Mouse (Mus musculus): ENCODE results near the gene Cntnap5c. TPM values are rescaled to one million over a fixed set of nuclear protein-coding genes. Genes with fewer than 3 reads are reported as not detected.

Cntnap5c gene
- polyA plus RNA-seq, 2 experiments: not detected

GRCm38 (mm10) chr17:57984230-57984629 lies 214.9 kb downstream of the Cntnap5c start:
- WGBS: 70% methylated on average over 3 of the region's 3 CpGs
- no peak for ATAC-seq (ENCODE audit: low FRiP score, low read depth)
- TF ChIP-seq POLR2A (IDR thresholded peaks at IDR 0.05; ENCODE audit: borderline replicate concordance, extremely low read depth, insufficient read depth, insufficient read length): no peak

GRCm38 (mm10) chr17:57988420-57988819 lies 219.1 kb downstream of the Cntnap5c start:
- 49% methylated on average over 2 of the region's 2 CpGs for WGBS
- no peak overlapping the region for H3K4me3 ChIP-seq (replicated peaks; ENCODE audit: low read length)
- no peak for TF ChIP-seq POLR2A (IDR thresholded peaks at IDR 0.05; ENCODE audit: borderline replicate concordance, extremely low read depth, insufficient read depth, insufficient read length)
- H3K4me2 ChIP-seq (replicated peaks; ENCODE audit: low read depth, low read length, severe bottlenecking): no peak overlapping the region
- no peaks in the 10 kb centered on the region for H3K36me3 ChIP-seq (ENCODE audit: control insufficient read depth, insufficient read depth, low read length)
- DNase-seq (ENCODE audit: low spot score) (no peak), ATAC-seq (ENCODE audit: low FRiP score, low read depth) (no peak)
- H3K9ac ChIP-seq (ENCODE audit: low read depth, low read length, severe bottlenecking): no peak overlapping the region
- H3K9me3 ChIP-seq (ENCODE audit: control insufficient read depth, low read length): no peaks in the 10 kb centered on the region
- no peak overlapping the region for H3K27ac ChIP-seq (replicated peaks; ENCODE audit: low read depth, low read length)
- H3K27me3 ChIP-seq (ENCODE audit: control insufficient read depth, insufficient read depth, low read length): no peaks in the 10 kb centered on the region
- H3K4me1 ChIP-seq (ENCODE audit: control insufficient read depth, insufficient read depth, low read length): no peaks in the 10 kb centered on the region

More at GRCm38 (mm10) chr17:57984230-57984629, 214.9 kb downstream of the Cntnap5c start:
- Histone ChIP-seq H3K9ac (ENCODE audit: low read depth, low read length, severe bottlenecking) (no peak overlapping the region), H3K36me3 (ENCODE audit: control insufficient read depth, insufficient read depth, low read length) (no peaks in the 10 kb centered on the region), H3K27ac (replicated peaks; ENCODE audit: low read depth, low read length) (no peak overlapping the region), H3K4me2 (replicated peaks; ENCODE audit: low read depth, low read length, severe bottlenecking) (no peak overlapping the region), H3K4me3 (replicated peaks; ENCODE audit: low read length) (no peak overlapping the region), H3K27me3 (ENCODE audit: control insufficient read depth, insufficient read depth, low read length) (no peaks in the 10 kb centered on the region), H3K9me3 (ENCODE audit: control insufficient read depth, low read length) (no peaks in the 10 kb centered on the region), H3K4me1 (ENCODE audit: control insufficient read depth, insufficient read depth, low read length) (no peaks in the 10 kb centered on the region)
- DNase-seq (ENCODE audit: low spot score): no peak

- no peaks in the 10 kb centered on the region for H3K36me3 ChIP-seq (ENCODE audit: control insufficient read depth, insufficient read depth, low read length)
- H3K4me3 ChIP-seq (replicated peaks; ENCODE audit: low read length): no peak overlapping the region
- no peaks in the 10 kb centered on the region for H3K9me3 ChIP-seq (ENCODE audit: control insufficient read depth, low read length)
- H3K27ac ChIP-seq (replicated peaks; ENCODE audit: low read depth, low read length): no peak overlapping the region
- H3K4me1 ChIP-seq (ENCODE audit: control insufficient read depth, insufficient read depth, low read length): no peaks in the 10 kb centered on the region
- no peak overlapping the region for H3K9ac ChIP-seq (ENCODE audit: low read depth, low read length, severe bottlenecking)
- DNase-seq (ENCODE audit: low spot score) (no peak), ATAC-seq (ENCODE audit: low FRiP score, low read depth) (no peak)
- no peak overlapping the region for H3K4me2 ChIP-seq (replicated peaks; ENCODE audit: low read depth, low read length, severe bottlenecking)
- TF ChIP-seq POLR2A (IDR thresholded peaks at IDR 0.05; ENCODE audit: borderline replicate concordance, extremely low read depth, insufficient read depth, insufficient read length): no peak
- 54% methylated on average over 1 of the region's 1 CpGs for WGBS
- H3K27me3 ChIP-seq (ENCODE audit: control insufficient read depth, insufficient read depth, low read length): no peaks in the 10 kb centered on the region
Observed at GRCm38 (mm10) chr17:57996461-57996860, 227.1 kb downstream of the Cntnap5c start.

DNA sequence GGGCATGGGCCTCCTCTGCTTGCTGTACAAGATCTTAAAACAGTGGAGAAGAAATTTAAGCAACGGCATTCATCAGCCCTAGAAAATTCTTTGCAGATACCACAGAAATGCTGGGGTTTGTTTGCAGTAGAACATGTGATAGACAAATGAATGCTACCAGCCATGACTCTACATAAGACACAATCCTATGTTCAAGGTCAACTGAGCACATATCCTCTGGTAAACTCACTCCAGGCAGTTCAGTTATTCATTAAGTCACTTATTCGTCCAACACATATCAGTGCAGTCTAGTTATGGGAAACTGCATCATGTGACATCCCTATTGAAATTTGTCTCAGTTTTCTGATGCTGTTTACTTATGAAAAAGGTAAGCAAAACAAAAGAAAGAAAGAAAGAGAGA lies 229.7 kb downstream of the Cntnap5c start:
- no peaks in the 10 kb centered on the region for H3K27me3 ChIP-seq (ENCODE audit: control insufficient read depth, insufficient read depth, low read length)
- no peaks in the 10 kb centered on the region for H3K9me3 ChIP-seq (ENCODE audit: control insufficient read depth, low read length)
- H3K36me3 ChIP-seq (ENCODE audit: control insufficient read depth, insufficient read depth, low read length): no peaks in the 10 kb centered on the region
- H3K4me1 ChIP-seq (ENCODE audit: control insufficient read depth, insufficient read depth, low read length): no peaks in the 10 kb centered on the region
- no peak for DNase-seq (ENCODE audit: low spot score)
- WGBS: 76% methylated on average over 2 of the region's 2 CpGs
- no peak overlapping the region for H3K4me3 ChIP-seq (replicated peaks; ENCODE audit: low read length)
- no peak overlapping the region for H3K4me2 ChIP-seq (replicated peaks; ENCODE audit: low read depth, low read length, severe bottlenecking)
- H3K9ac ChIP-seq (ENCODE audit: low read depth, low read length, severe bottlenecking): no peak overlapping the region
- TF ChIP-seq POLR2A (IDR thresholded peaks at IDR 0.05; ENCODE audit: borderline replicate concordance, extremely low read depth, insufficient read depth, insufficient read length): no peak
- ATAC-seq (ENCODE audit: low FRiP score, low read depth): no peak
- no peak overlapping the region for H3K27ac ChIP-seq (replicated peaks; ENCODE audit: low read depth, low read length)

- H3K4me2 ChIP-seq (replicated peaks; ENCODE audit: low read depth, low read length, severe bottlenecking): no peak overlapping the region
- no peak overlapping the region for H3K9ac ChIP-seq (ENCODE audit: low read depth, low read length, severe bottlenecking)
- H3K27ac ChIP-seq (replicated peaks; ENCODE audit: low read depth, low read length): no peak overlapping the region
- no peaks in the 10 kb centered on the region for H3K9me3 ChIP-seq (ENCODE audit: control insufficient read depth, low read length)
- no peaks in the 10 kb centered on the region for H3K36me3 ChIP-seq (ENCODE audit: control insufficient read depth, insufficient read depth, low read length)
- no peak for TF ChIP-seq POLR2A (IDR thresholded peaks at IDR 0.05; ENCODE audit: borderline replicate concordance, extremely low read depth, insufficient read depth, insufficient read length)
- ATAC-seq (ENCODE audit: low FRiP score, low read depth) (no peak), DNase-seq (ENCODE audit: low spot score) (no peak)
- H3K4me1 ChIP-seq (ENCODE audit: control insufficient read depth, insufficient read depth, low read length): no peaks in the 10 kb centered on the region
- no peaks in the 10 kb centered on the region for H3K27me3 ChIP-seq (ENCODE audit: control insufficient read depth, insufficient read depth, low read length)
- 86% methylated on average over 5 of the region's 5 CpGs for WGBS
- no peak overlapping the region for H3K4me3 ChIP-seq (replicated peaks; ENCODE audit: low read length)
Observed at GRCm38 (mm10) chr17:58002845-58003244, 233.5 kb downstream of the Cntnap5c start.

- WGBS: 90% methylated on average over 1 of the region's 1 CpGs
- no peak overlapping the region for H3K4me2 ChIP-seq (replicated peaks; ENCODE audit: low read depth, low read length, severe bottlenecking)
Observed at GRCm38 (mm10) chr17:58003322-58003721, 234.0 kb downstream of the Cntnap5c start.

More at GRCm38 (mm10) chr17:58003322-58003721, 234.0 kb downstream of the Cntnap5c start:
- Histone ChIP-seq H3K27ac (replicated peaks; ENCODE audit: low read depth, low read length) (no peak overlapping the region), H3K36me3 (ENCODE audit: control insufficient read depth, insufficient read depth, low read length) (no peaks in the 10 kb centered on the region), H3K27me3 (ENCODE audit: control insufficient read depth, insufficient read depth, low read length) (no peaks in the 10 kb centered on the region), H3K4me1 (ENCODE audit: control insufficient read depth, insufficient read depth, low read length) (no peaks in the 10 kb centered on the region), H3K9me3 (ENCODE audit: control insufficient read depth, low read length) (no peaks in the 10 kb centered on the region), H3K4me3 (replicated peaks; ENCODE audit: low read length) (no peak overlapping the region), H3K9ac (ENCODE audit: low read depth, low read length, severe bottlenecking) (no peak overlapping the region)
- DNase-seq (ENCODE audit: low spot score): no peak
- ATAC-seq (ENCODE audit: low FRiP score, low read depth): no peak
- TF ChIP-seq POLR2A (IDR thresholded peaks at IDR 0.05; ENCODE audit: borderline replicate concordance, extremely low read depth, insufficient read depth, insufficient read length): no peak
